Mouse (Mus musculus) adrenal gland, adult 8-10 months (tissue): ENCODE measurements around the gene Dohh. TPM values are rescaled to one million over a fixed set of nuclear protein-coding genes. Genes with fewer than 3 reads are reported as not detected.

Source experiments
- DNase-seq: peaks from one replicate; pipeline ENCODE4 v3.0.0; 2022
- total RNA-seq, 4 experiments: library from RNA; stranded (reverse); gene quantifications; 2 replicates each; pipeline ENCODE4 v1.2.4; 2022

The Dohh gene
- total RNA-seq, 4 experiments from 2014 or later = 49.8 to 60.2 (median 55.0) TPM

DNA sequence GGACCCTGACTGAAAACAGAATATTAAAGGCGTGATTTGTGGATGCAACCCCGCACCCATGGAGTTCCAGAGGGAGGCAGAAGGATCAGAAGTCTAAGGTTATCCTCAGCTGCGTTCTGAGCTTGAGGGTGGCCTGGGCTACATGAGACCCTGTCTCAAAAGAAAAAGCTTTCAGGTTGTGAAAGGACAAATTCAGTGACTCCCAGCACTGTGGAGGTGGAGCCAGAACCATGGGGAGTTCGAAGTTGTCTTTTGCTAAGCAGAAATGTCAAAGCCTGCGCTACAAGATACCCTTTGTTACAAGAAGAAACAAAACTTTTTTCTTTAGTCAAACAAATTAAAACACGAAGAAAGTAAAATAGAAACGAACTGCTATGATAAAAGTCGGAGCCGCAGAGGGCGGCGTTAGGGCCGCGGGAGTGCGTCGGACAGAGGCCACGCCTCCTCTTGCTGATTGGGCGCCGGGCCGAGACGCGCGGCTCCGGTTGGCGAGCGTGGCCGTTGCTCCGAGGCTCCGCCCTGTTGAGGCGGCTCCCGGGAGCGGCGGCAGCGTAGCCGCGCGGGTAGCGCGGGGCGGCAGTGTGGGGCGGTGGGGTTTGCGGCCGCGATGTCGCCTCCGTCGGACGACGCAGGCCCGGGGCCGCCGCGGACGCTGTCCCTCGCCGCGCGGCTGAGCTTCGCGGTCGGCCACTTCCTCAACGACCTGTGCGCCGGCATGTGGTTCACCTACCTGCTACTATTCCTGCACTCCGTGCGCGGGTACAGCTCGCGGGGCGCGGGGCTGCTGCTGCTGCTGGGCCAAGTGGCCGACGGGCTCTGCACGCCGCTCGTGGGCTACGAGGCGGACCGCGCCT is 27.0 kb upstream of the Dohh start, which contains the start of gene Mfsd12:
Mfsd12 (plus strand) TSS at position 501 of the 854 bp plus-strand sequence.
- peak; percentile 85 for DNase-seq

DNA sequence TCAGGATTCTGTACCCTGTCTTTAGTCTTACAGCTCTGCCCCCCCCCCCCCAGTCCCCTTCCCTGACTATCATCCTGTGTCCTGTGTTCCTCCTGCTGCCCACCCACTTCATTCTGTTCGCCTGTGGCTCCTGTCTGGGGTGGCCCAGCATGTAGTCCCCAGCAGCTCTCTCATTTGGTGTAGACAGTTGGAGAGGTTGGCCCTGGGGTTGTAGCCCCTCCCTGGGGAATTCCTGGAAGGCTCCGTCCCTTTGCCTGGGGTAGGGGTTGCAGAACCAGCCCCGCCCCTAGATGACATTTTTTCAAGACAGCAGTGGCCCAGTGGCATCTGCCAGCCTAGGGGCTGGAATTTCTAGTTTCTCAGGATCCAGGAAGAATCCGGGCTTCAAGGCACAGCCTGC is 26.0 kb upstream of the Dohh start:
- DNase-seq = no peak

- no peak for DNase-seq
Measured at GRCm38 (mm10) chr10:81358841-81359240, 25.4 kb upstream of the Dohh start.

GRCm38 (mm10) chr10:81360721-81361120 is 23.5 kb upstream of the Dohh start:
- no peak for DNase-seq

DNA sequence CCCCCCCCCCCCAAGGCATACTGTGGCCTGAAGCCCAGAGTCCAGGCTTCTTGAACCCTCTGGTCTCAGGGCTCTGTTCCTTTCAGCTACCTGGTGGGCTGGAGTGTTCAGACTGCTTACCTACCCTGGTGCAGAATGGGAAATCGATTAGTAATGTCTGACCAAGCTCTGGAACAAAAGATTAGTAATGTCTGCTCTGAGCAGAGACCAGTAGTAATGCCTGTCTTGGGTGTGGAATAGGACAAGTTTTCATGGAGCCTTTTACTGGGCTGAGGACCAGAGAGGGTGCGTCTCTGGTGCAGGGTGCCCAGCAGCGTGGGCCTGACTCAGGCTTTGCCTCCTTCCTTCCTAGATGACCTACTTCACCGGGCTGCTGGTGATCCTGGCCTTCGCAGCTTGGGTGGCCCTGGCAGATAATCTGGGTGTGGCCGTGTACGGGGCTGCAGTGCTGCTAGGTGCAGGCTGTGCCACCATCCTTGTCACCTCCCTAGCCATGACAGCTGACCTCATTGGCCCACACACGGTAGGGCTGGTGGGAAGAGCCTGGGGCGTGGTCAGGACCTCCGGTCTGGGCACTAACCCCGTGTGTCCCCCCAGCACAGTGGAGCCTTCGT is 21.8 kb upstream of the Dohh start:
- no peak for DNase-seq

DNA sequence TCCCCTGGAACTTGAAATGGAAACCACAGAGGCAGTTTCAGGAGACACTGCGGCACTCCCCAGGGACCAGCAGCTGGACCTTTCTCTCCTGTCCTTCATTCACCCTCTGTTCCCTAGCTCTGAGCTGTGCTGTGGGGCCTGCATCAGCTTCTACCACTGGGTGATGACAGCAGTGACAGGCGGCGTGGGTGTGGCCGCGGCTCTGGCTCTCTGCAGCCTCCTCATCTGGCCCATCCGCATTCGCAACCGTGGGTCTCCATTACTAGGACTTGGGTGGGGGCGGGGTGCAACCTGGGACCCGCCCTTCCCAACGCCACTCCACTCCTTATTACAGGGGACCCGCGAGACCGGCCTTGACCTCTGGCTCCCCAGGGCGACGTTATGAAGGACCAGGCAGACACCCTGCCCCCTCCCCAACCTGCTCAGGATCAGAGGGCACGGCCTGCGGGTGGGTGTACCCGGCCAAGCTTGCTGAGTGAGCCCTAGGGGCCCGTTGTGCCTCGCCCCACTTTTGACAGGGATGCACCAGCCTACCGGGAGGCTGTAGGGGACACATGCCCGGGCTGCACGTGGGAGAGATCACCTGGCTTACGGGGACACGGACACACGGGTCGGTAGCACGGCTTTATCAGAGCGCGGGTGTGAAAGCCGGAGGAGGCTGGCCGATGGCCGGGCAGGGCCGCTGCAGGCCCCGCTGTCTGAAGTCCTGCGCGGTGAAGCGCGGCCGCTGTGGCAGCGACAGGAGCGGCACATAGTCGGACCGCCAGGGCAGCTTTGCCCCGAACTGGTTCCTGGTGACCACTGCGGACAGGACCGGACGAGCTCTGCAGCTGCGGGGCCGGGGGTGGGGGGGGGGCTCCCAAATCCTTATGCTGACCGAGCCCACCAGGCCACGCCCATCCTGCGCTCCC is 20.5 kb upstream of the Dohh start:
- no peak for DNase-seq

DNA sequence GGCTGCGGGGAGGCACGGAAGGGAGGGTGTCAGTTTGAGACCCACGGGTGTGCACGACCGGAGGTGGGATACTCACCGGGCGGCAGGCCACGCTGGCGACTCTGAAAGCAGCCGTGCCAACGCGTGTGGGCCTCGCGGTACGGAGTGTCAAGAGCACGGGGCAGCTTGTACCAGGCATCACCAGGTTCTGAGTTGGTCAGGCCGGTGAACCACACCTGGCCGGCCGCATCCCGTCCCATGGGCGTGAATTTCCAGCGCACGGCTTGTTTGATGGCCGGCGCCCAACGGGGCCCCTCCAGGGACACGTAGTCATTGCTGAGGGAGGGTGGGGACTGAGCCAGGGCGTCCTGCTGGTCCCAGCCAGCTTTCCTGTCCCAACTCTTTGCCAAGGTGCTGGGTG is 19.6 kb upstream of the Dohh start:
- DNase-seq = no peak

DNA sequence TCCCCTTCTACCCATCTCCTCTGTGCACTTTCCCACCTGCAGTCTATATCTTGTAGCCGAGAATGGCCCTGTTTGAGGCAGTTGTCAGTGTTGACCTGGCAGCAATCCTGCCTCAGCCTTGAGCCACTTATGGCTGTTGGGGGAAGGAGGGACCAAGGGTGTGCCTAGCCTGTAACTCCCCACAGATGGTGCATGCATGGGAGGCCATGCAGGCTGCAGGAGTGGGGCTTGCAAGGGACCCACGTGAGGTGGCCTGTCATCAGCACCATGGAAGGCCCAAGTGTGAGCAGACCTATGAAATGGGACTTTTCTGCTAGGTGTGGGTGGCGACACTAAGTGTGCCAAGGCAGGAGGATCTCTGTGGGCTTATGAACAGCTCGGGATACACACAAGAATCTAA is 19.2 kb upstream of the Dohh start:
- no peak for DNase-seq

- no peak for DNase-seq
Measured at GRCm38 (mm10) chr10:81365672-81366476, 18.4 kb upstream of the Dohh start, which contains the start of gene 4930404N11Rik. TSS of gene 4930404N11Rik (minus strand) at chr10:81365816.

- DNase-seq = no peak
Measured at GRCm38 (mm10) chr10:81366477-81367206, 17.6 kb upstream of the Dohh start.

GRCm38 (mm10) chr10:81367207-81367495 is 17.1 kb upstream of the Dohh start:
- DNase-seq = no peak

- no peak for DNase-seq
Measured at GRCm38 (mm10) chr10:81375322-81375721, 8.9 kb upstream of the Dohh start.

- no peak for DNase-seq
Measured at GRCm38 (mm10) chr10:81376561-81377361, 7.5 kb upstream of the Dohh start.

DNA sequence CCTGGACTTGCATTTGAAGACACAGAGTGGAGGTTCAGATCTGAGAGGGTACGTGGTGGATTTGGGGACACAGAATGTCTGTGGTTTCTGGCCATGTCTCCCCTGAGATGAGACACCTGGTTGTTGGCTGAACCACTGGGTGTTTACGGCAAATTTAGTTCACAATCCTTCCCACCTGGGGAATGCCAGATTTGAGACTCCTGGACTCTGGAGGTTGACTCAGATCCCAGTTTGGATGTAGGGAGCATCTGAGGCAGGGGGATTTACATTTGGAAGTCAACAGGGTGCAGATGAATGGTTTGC is 6.9 kb upstream of the Dohh start:
- no peak for DNase-seq

DNA sequence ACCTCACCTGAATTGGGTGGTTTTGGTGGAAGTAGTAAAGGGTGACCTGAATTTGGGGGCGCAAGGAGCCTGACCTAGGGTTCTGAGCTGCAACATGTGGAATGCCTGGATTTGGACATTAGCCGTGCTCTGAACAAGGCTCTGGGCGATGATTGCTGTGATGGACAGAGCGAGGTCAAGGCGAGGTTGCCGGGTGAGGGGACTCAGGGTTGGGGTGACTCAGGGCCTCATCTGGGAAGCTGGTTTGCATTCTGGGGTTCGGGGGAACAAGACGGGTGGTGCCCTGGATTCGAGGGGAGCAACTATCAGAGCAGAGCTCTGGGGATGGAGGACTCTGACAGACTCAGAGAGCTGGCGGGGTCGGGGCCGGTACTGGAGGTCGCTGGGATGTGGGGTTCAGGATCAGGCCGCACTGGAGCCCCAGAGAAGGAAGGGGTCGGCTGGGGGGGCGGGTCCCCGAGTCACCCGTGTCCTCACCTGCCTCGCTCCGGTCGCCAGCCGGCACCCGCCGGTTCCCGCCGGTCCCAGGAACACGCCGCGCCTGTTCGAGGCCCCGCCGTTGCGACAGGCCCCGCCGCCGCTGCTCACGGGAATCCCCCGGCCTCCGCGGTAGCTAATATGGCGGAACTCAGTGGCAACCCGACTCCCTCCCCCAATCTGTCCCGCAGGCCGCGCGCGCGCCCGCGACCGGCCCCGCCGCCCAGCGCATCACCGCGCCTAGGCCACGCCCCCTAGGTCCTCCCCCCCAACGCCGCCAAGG is 6.3 kb upstream of the Dohh start, which contains the start of gene Fzr1:
Fzr1 (minus strand) TSS at position 724 of the 760 bp plus-strand sequence.
- DNase-seq = no peak

GRCm38 (mm10) chr10:81378553-81379182 is 5.6 kb upstream of the Dohh start:
- peak; percentile 100 for DNase-seq

DNA sequence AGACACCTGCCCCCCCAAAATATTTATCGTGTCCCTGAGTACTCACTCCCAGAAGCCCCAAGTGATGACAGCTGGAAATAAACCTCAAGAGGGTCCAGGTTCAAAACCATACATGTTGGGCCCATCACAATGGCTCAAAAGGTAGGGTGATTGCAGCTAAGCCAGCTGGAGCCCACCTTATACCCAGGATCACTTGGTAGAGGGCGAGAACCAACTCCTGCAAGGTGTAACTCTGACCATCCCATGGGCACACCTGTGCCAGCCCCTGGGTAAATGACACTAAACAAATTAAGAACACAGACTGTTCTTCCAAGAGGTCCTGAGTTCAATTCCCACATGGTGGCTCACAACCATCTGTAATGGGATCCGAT is 5.1 kb upstream of the Dohh start:
- no peak for DNase-seq

- no peak for DNase-seq
Measured at GRCm38 (mm10) chr10:81379809-81380378, 4.3 kb upstream of the Dohh start.

GRCm38 (mm10) chr10:81382039-81382438 is 2.2 kb upstream of the Dohh start:
- no peak for DNase-seq
